Mouse (Mus musculus) layer of hippocampus, postnatal 36 days (tissue): Measurements from ENCODE around the gene Tbx19. TPM values are rescaled to one million over a fixed set of nuclear protein-coding genes. Genes with fewer than 3 reads are reported as not detected.

ENCODE experiments used
- DNase-seq, 2 experiments: peaks; one replicate each; pipeline ENCODE4 v3.0.0; 2022
- total RNA-seq, 2 experiments: library from RNA; stranded (reverse); gene quantifications; 2 replicates each; pipeline ENCODE4 v1.2.3; 2021

Gene Tbx19
- not detected for total RNA-seq

GRCm38 (mm10) chr1:165160723-165161405, at the start of gene Tbx19:
Gene Tbx19 (minus strand): TSS chr1:165160773.
- no peak for DNase-seq

DNA sequence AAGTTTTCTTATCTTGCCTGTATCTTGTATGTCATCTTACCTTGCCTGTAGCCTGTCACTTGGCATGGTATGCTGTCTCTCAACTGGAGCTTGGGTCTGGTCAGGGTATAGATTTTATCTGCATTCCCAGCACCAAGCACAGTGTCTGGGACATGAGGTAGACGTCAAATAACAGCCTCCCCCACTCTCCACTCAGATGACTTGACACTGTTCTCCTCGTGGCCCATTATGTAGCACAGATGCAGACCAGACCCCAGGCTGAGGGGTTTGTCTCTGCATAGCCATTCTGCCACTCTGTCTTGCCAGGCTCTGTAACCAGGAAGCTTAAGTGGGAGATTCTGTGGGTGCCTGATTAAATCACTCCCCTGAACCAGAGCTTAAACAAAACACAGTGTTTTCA, 45.0 kb upstream of the Tbx19 start:
- DNase-seq: no peak

DNA sequence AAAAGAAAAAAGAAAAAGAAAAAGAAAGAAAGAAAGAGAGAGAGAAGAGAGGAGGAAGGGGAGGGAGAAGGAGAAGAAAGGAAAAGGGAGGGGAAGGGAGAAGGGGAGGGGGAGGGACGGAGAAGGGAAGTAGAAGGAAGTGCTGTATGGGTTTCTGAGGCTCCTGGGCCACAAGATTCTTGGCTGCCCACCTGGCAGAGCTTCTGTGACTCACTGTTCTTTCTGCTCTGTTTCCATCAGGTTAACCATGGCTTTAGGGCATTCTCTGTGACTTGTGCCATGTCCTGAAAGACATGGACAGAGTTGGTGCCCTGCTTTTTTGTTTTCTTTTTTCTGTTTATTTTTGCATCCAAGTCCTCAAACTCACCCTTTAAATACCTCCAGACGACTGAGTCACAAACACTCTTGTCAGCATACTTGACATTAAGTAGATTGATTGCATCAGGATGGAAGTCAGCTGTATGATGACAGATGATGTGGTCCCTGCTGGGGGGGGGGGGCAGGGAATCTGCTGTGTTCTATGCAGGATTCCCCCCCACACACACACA, 43.0 kb upstream of the Tbx19 start:
- no peak for DNase-seq

- DNase-seq: no peak
These were observed 41.0 kb upstream of the Tbx19 start for GRCm38 (mm10) chr1:165201445-165202012.

- DNase-seq: no peak
These were observed 40.2 kb upstream of the Tbx19 start for GRCm38 (mm10) chr1:165200748-165201147.

- no peak for DNase-seq
These were observed 39.1 kb upstream of the Tbx19 start for GRCm38 (mm10) chr1:165199639-165200038.

- no peak for DNase-seq
These were observed 38.4 kb upstream of the Tbx19 start for GRCm38 (mm10) chr1:165198951-165199350.

DNA sequence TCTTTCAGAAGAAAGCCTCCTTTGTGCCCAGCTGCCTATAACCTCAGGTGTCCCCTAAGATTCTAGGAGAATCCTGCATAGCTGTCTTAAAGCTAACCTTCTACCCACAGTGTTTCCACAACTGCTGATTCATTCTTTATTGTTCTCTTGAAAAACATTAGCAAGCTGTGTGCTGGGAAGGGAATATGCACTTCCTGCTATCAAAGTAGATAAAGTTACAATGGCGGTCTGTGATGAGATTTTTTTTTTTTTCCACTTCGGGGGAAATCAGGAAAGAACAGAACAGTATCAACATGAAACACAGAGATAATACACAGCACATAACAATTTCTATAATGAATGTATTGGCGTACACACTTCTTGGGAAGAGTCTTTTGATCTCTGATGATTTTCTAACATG, 37.3 kb upstream of the Tbx19 start:
- no peak for DNase-seq

DNA sequence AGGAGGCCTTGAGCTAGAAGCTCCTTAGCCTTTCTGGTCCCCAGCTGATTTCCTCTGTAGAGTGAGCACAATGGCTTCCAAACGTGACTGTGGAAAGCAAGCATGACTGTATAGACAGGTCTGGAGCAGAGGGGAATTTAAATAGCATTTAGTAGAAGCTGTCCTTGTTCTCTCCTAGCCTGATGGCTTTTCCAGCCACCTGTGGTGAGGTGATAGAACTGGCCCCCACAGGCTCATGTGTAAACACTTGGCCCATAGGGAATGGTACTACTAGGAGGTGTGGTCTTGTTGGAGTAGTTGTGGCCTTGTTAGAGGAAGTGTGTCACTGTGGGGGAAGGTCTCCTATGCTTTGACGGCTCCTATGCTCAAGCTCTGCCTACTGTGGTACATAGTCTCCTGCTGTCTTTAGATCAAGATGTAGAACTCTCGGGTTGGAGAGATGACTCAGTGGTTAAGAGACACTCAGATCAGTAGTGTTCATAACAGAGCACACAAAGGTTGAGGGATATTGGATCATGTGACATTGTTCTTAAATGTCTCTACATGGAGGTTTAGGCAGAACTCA, 34.9 kb upstream of the Tbx19 start:
- DNase-seq: no peak

DNA sequence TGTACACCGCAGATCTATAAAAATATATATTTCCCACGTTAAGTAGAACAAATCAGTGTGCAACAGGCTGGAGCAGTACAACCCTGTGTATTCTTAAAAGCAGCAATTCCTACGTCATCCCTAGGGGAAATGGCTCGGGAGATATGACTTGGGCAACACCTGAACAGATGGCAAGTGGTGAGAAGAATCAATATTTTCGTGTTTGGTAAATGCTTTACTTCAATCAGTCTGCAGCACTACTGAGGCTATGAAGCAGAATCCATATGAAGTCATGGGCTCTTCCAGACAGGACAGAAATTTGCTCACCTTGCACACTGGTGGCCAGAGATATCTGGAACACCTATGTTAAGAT, 34.1 kb upstream of the Tbx19 start:
- no peak for DNase-seq

DNA sequence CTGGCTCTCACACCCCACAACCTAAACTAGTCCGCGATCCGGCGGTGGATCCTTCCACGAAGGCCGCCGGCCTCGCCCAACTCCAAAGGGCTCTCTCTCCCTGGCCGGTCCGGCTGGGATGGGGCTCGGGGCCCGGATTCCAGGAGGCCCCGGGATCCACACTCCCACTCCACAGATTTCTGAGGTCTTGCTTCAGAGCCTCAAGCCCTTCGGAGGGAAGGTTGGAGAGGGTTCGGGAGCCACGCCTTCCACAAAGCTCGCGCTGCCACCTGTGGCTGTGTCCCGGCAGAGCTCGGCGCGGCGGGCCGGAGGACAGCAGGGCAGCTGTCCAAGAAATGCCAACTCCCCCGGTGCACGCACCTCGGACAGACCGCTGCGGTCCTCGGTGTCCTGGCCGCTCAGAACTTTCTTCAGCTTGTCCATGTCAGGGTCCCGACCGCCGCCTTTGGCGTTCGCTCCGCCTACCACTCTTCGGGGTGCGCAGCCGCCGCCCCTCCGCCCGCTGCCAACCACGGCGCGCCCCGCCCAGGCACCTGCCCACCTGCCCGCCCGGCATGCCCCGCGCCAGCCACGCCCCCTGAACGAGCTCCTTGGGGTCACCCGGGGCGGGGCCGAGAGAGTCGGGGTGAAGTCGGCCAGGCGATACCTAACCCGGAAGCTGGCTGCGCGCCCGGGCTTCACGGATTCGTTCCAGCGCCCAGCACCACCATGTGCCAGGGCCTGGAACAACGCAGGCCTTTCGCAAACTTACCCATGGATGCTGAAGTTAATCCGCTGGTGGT, 33.5 kb upstream of the Tbx19 start, which contains the start of gene Sft2d2:
Gene Sft2d2, minus strand, starts transcription at position 559 of the 782 bp plus-strand sequence.
- DNase-seq: peak; percentile 59 to 69

- no peak for DNase-seq
These were observed 32.9 kb upstream of the Tbx19 start for GRCm38 (mm10) chr1:165193426-165193825.

- no peak for DNase-seq
These were observed 32.2 kb upstream of the Tbx19 start for GRCm38 (mm10) chr1:165192714-165193264.

DNA sequence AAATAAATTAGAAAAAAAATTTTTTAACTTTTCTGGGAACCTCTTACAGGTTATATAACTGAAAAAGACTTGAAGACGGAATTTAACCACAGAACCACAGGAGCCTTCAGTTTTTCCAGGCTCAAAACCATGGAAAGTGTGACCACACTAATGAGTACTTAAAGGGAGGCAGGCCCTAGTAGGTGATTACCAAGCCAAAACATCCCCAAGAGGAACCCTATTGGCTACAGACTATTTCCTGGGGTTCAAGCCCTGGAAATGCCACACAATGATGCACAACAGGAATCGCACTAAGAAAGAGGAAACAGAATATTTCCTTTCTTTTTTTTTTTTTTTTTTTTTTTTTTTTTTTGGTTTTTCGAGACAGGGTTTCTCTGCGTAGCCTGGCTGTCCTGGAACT, 31.5 kb upstream of the Tbx19 start:
- no peak for DNase-seq

DNA sequence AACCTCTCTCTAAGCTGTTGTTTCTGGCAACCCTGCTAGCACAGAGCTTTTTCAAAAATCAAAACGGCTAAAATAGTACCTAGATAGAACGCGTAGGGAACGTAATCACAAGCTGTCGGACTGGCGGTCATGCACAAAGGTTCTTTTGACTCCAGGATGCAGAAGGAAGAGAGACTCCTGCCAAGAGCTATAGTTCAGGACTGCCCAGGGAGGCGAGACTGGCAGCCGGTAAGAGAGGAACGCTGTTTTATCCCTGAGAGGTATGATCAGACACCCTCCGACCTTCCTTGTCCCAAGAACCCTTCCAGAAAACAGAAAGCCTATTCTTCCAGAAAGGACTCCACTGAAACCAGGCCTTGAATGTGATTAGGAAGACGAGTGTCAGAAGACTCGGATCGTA, 31.0 kb upstream of the Tbx19 start:
- DNase-seq: no peak

GRCm38 (mm10) chr1:165190571-165191273, 30.1 kb upstream of the Tbx19 start:
- DNase-seq: no peak

DNA sequence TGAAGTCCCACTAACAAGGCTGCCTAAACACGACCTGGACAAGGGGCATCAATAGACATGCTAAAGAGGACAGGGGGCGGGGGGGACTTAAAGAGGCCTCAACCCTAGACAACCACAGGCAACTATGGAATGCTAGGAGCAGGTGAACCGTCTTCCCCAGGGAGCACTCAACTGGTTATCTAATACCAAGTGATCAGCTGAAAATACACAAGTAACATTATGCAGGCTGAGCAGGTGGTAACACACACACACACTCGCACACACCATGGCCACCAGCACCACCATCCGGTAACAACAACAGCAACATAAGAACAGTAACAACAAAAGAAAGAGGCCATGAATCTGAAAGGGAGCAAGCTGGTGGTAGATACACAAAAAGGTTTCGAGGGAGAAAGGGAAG, 29.5 kb upstream of the Tbx19 start:
- no peak for DNase-seq

DNA sequence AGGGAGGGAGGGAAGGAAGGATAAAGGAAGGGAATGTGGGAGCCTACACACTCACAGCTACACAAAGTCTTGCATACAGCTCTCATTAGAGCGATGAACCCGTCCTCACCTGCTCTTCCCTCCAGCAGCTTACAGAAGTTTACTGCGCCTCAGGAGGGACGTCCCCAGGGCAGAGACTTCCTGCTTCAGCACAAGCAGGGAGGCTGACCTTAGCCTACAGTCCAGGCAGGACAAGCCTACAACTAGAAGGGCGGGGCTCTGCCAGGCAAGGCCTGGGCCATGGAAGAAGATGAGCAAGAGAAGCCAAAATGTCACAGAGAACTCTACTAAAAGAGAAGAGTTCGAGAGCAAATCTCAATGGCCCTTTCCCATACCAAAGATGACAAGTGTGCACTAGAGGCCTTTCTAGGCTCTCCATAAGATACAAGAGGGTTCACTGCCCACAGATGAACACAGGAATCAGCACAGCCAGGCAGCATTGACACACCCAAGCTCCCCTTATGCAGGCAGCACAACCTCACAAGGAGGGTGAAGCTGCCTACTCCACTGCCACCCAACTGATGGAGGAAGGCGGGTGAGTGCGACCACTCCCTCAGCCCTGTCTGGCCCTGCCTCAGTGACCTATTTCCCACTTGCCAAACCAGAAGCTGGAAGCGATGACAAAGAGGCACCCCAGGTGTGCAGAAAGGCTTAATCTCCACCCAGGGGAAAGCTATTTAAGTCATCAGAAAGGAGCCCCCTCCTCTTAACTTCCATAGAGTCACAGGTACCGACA, 28.4 kb upstream of the Tbx19 start:
- DNase-seq: no peak

DNA sequence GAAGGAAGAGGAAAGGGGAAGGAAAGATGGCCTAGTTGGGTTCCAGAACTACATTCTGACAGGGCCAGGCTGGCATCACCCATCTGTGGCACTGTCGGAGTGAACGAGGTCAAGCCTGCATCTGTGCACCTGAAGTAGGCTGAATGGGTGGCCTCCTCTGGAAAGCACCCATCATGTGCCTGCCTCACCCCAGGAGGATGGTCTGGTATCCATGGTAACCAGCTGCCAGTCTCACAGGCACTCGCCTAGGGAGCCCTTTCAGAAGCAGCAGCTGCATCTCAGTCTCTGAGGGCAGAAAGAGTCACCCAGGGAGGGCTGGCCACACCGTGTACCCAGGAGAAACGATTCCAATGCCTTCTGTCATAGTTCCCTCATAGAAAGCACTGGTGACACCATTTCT, 26.8 kb upstream of the Tbx19 start:
- no peak for DNase-seq

- DNase-seq: no peak
These were observed 25.9 kb upstream of the Tbx19 start for GRCm38 (mm10) chr1:165186491-165186890.

- DNase-seq: no peak
These were observed 24.5 kb upstream of the Tbx19 start for GRCm38 (mm10) chr1:165185116-165185515.
